Mouse (Mus musculus) midbrain, embryonic 13.5 days (tissue): ENCODE data around the gene Fam227a. TPM values are rescaled to one million over a fixed set of nuclear protein-coding genes. Genes with fewer than 3 reads are reported as not detected.

Experiments used
- ATAC-seq: fragments of 200-750 bp; cut with Nextera tagmentation; 2 replicates; pipeline ENCODE4 v1.8.0; 2017; ENCODE audit warnings: mild to moderate bottlenecking, moderate TSS enrichment, moderate library complexity
- H3K27ac ChIP-seq: fragments of 300-500 bp; sonication (generic); 2 replicates; pipeline ENCODE4 v1.5.1; 2015; ENCODE audit warnings: inconsistent platforms, mild to moderate bottlenecking, moderate library complexity
- H3K27me3 ChIP-seq: fragments of 300-500 bp; sonication (generic); 2 replicates; pipeline ENCODE4 v1.6.1; 2015; ENCODE audit warnings: mild to moderate bottlenecking, inconsistent platforms
- H3K36me3 ChIP-seq: fragments of 300-500 bp; sonication (generic); 2 replicates; pipeline ENCODE4 v1.6.1; 2015; ENCODE audit warnings: mild to moderate bottlenecking, inconsistent platforms
- H3K4me1 ChIP-seq: fragments of 300-500 bp; sonication (generic); replicated peaks from 2 replicates; pipeline ENCODE4 v1.6.1; 2015; ENCODE audit warnings: inconsistent platforms
- H3K4me2 ChIP-seq: fragments of 300-500 bp; sonication (generic); replicated peaks from 2 replicates; pipeline ENCODE4 v1.6.1; 2015; ENCODE audit warnings: moderate library complexity, mild to moderate bottlenecking, inconsistent platforms
- H3K4me3 ChIP-seq: fragments of 300-500 bp; sonication (generic); replicated peaks from 2 replicates; pipeline ENCODE4 v1.5.1; 2015; ENCODE audit warnings: mild to moderate bottlenecking, inconsistent platforms
- H3K9ac ChIP-seq: fragments of 300-500 bp; sonication (generic); replicated peaks from 2 replicates; pipeline ENCODE4 v1.6.1; 2015; ENCODE audit warnings: mild to moderate bottlenecking, inconsistent platforms
- H3K9me3 ChIP-seq: fragments of 300-500 bp; sonication (generic); 2 replicates; pipeline ENCODE4 v1.6.1; 2016; ENCODE audit warnings: mild to moderate bottlenecking, inconsistent platforms
- WGBS: fragments of 180-500 bp; shearing (Covaris S2); methylation state at CpG from one replicate; pipeline ENCODE4 v1.1.7; 2015; 5-methylcytosine and 5-hydroxymethylcytosine counted together
- polyA plus RNA-seq: library from polyadenylated mRNA; unstranded; fragments of >200 nt; fragmentation: Nextera tagmentation; extraction: Ambion mirVana; gene quantifications from 2 replicates; pipeline ENCODE4 v1.2.1, GENCODE M21; 2015

Fam227a gene
- polyA plus RNA-seq, 1 experiment from 2014 or later: 6.9 TPM

DNA sequence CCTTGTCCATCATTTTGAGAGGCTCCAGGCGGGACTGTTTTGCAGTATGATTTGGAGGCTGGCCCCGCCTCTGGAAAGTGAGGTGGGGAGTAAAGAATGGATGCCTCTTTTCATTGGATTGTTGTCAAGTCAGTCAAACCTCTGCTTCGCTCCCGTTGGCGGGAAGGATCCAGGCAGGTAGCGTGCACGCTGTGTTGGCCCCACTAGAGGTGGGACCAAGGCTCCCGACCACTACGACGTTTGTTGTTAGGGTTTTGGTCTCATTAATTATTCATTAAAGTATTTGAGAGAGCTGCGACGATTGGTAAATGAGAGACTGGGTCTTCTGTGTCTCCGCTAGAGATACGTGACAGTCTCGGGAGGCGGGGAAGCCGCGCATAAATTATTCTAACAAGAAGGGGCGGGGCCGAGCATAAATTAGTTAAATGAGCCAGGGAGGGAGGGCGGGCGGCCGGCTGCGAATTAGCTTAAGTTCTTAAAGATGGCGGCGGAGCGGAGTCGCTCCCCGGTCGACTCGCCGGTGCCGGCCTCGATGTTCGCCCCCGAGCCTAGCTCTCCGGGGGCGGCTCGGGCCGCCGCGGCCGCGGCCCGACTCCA lies 31.8 kb upstream of the Fam227a start, which contains the start of gene Gtpbp1:
TSS of gene Gtpbp1 (plus strand) at position 420 of the 597 bp plus-strand sequence.
- H3K27ac ChIP-seq: peak within 1 kb of the TSS; percentile 91
- peaks cover 10% of the 10 kb centered on the region for H3K36me3 ChIP-seq
- ATAC-seq: peak; percentile 98
- peak within 1 kb of the TSS; percentile 99 for H3K4me2 ChIP-seq
- 0% methylated on average over 45 of the region's 45 CpGs for WGBS
- H3K4me1 ChIP-seq: peaks cover 59% of the 10 kb centered on the region
- no peaks in the 10 kb centered on the region for H3K9me3 ChIP-seq
- H3K9ac ChIP-seq: peak within 1 kb of the TSS; percentile 91
- H3K4me3 ChIP-seq: peak within 1 kb of the TSS; percentile 90
- no peaks in the 10 kb centered on the region for H3K27me3 ChIP-seq

DNA sequence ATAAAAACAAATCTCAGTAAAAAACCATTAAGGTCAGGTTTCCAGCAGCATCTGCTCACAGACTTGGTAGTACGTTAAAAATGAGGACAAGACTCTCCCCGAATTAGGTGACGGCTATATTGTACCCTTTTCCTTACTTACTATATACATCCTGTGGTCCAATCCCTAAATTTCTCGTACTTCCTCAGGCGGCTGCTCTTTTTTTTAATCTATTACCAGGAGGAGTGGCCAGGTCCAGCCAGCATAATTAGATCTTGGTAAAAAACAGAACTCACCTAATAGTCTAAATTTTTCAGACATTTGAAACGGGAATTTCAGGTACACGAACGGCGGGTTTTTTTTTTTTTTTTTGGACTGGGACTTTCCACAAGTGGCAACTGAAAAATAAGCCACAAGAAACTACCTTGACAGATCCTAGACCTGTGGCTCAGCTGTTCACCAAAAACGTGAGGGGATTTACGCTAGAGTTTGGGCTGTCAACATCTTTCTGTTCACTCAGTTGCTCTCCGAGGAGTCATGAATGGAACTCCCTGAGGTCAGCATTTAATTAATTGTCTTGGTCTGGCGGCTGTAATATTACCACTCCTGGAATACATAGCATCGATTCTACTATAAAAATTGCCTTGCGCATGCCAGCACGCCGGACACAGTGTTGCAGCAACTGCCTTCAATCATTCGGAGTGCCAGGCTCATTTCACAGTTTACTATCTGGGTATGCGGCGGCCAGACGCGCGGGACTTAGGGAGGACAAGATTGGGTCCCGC lies 31.1 kb upstream of the Fam227a start:
- H3K27me3 ChIP-seq: no peaks in the 10 kb centered on the region
- peak overlapping the region; percentile 66 for H3K27ac ChIP-seq
- no peak overlapping the region for H3K9ac ChIP-seq
- peak overlapping the region; percentile 62 for H3K4me2 ChIP-seq
- 16% methylated on average over 24 of the region's 24 CpGs for WGBS
- H3K4me1 ChIP-seq: peaks cover 66% of the 10 kb centered on the region
- no peaks in the 10 kb centered on the region for H3K9me3 ChIP-seq
- peak overlapping the region; percentile 90 for H3K4me3 ChIP-seq
- ATAC-seq: no peak
- peaks cover 8% of the 10 kb centered on the region for H3K36me3 ChIP-seq

DNA sequence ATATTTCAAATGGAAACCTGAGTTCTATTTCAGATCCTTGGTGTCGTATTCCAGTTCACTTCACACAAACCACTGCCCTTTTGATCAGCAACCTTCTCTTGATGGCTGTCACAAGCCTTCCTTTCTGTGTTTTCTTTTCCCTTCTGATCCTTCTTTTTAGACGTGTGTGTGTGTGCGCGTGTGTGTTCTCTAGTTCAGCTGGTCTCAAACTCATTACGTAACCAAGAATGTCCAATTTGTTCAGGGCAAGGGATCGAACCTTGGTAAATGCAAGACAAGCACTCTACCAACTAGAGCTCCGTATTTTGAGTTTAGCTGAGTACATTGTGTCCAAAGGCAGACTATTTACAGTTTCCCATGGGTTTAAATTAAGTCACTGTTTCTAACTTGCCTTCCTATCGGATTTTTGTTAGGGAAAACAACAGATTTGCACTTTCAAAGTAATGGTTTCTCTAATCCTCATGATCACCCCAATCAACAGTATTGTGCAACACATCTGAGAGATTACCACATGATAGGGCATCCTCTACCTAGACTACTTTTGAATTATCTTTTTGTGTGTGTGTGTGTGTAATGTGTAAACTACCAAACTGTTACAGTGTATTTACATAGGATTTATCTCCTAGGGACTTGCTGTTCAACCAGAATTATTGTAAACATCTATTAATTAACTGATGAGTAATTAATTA lies 29.7 kb upstream of the Fam227a start:
- Histone ChIP-seq H3K27me3 (no peaks in the 10 kb centered on the region), H3K9me3 (no peaks in the 10 kb centered on the region), H3K36me3 (no peaks in the 10 kb centered on the region), H3K4me2 (peak overlapping the region; percentile 88), H3K4me3 (peak overlapping the region; percentile 94), H3K4me1 (peaks cover 70% of the 10 kb centered on the region), H3K9ac (peak overlapping the region; percentile 96), H3K27ac (peak overlapping the region; percentile 95)
- no peak for ATAC-seq
- WGBS: 4% methylated on average over 8 of the region's 8 CpGs

DNA sequence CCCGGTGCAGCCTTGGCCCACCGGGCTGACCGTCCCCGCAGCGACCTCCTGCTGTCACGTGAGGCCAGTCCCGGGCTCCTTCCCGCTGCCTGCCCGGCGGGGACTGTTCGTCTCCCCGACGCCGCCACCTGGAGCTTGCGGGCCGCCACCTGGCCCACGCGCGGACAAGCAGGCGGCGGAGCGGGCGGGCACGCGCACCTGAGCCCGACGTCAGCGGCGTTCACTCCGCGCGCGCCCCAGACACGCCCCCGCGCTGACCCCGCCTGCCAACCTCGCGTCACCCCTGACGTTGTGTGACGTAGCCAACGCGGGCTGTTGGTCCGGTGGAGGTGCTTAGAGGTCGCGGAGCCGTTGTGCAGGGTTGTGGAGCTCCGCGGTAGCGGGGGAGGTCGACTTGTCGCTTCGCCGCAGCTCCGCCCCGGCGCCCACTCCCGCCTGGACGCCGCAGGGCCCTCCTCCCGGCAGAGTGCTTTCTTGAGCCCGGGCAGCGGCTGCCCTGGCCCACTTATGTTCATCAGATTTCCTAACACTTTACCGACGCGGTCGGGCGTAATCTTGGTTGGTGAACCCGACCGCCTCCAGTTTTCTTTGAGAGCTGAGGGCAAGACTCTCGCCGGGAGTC lies 29.0 kb upstream of the Fam227a start, which contains the start of gene Josd1:
TSS of gene Josd1 (minus strand) at position 274 of the 622 bp plus-strand sequence.
- H3K27me3 ChIP-seq: no peaks in the 10 kb centered on the region
- WGBS: under 1% methylated on average over 64 of the region's 72 CpGs
- H3K36me3 ChIP-seq: no peaks in the 10 kb centered on the region
- H3K4me1 ChIP-seq: peaks cover 70% of the 10 kb centered on the region
- peak within 1 kb of the TSS; percentile 95 for H3K27ac ChIP-seq
- H3K4me2 ChIP-seq: peak within 1 kb of the TSS; percentile 88
- peak within 1 kb of the TSS; percentile 96 for H3K9ac ChIP-seq
- no peaks in the 10 kb centered on the region for H3K9me3 ChIP-seq
- peak within 1 kb of the TSS; percentile 94 for H3K4me3 ChIP-seq
- peak; percentile 48 for ATAC-seq

DNA sequence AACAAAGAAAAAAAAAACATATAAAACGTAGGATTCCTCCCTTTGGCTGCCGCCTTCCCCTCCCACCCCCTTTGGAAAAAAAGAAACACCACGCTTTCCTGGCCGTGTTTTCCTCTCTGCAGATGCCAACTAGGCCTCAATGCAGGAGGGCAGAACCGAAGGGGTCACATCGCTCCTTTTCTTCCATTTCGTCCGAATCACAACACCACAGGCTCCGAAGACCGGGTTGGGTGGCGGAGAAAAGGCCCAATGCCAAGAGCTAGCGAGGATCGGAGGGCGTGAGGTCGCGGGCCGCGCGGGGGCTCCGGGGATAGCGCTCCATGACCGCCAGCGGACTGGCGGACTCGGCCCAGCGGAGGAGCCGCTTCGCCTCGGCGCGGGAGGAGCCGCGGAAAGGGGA lies 28.4 kb upstream of the Fam227a start:
- Histone ChIP-seq H3K27me3 (no peaks in the 10 kb centered on the region), H3K9ac (peak overlapping the region; percentile 96), H3K4me3 (peak overlapping the region; percentile 94), H3K4me1 (peaks cover 70% of the 10 kb centered on the region), H3K4me2 (peak overlapping the region; percentile 88), H3K27ac (peak overlapping the region; percentile 95), H3K36me3 (no peaks in the 10 kb centered on the region), H3K9me3 (no peaks in the 10 kb centered on the region)
- ATAC-seq: no peak
- under 1% methylated on average over 27 of the region's 33 CpGs for WGBS

DNA sequence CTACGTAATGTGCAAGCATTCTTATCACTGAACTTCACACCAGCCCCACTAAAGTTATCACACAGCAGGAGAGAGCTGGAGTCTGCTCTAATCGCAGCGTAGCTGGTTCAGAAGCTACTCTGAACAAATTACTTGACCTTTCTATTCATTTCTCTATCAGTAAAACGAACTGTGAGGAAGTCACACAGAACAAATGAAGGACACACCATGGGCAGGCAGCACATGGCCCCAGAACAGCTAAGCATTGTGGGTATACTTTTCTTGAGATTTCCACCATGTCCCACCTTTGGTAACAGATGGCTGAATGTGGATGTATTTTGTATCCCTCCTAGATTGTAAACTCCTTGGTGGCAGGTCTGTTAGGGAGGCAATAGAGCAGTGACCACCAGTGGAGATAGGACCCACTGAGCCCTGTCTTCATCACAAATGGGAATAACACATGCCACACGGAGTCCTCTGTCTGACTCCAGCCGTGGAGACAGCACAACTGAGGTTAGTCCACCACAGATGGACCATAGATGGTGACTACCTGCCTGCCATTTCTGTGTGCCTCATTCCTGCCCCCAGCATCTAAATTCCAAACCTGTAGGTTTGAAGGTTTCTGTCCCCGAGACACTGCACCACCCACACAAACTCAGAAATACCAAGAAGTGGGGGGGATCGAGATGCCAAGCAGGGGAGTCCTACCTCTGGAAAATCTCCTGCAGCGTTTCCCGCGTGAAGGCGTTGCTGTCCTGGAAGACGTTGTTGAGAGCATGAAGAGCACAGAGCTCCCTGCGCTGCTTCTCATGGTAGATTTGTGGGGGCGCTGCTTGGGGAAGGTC lies 27.5 kb upstream of the Fam227a start:
- H3K4me1 ChIP-seq: peaks cover 65% of the 10 kb centered on the region
- 18% methylated on average over 15 of the region's 15 CpGs for WGBS
- H3K27me3 ChIP-seq: no peaks in the 10 kb centered on the region
- ATAC-seq: no peak
- no peak overlapping the region for H3K27ac ChIP-seq
- H3K4me2 ChIP-seq: peak overlapping the region; percentile 88
- H3K9me3 ChIP-seq: no peaks in the 10 kb centered on the region
- peak overlapping the region; percentile 96 for H3K9ac ChIP-seq
- peak overlapping the region; percentile 94 for H3K4me3 ChIP-seq
- H3K36me3 ChIP-seq: no peaks in the 10 kb centered on the region

DNA sequence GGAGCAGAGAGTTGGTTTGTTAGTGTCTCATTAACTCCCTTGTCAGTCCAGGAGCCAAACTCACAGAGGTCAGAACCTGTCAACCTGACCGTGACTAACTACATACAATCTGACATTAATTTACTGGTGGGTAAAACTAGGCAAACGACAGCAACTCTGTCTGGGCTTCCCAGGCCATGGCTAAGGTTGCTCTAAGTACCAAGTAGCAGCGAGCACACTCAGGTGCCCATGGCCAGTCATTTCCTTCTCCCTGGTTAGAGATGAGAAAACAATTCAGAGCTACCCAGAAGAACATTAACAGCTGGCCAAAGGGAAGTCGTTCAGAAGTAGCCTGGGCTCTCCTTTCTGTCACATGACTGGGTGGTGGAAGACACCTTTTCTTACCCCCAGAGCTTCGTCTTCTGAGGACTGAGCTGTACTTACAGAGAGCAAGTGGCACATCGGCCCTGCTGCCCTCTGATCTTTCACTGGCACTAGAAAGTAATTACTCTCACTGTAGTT lies 26.4 kb upstream of the Fam227a start:
- Histone ChIP-seq H3K27me3 (no peaks in the 10 kb centered on the region), H3K4me2 (peak overlapping the region; percentile 88), H3K9me3 (no peaks in the 10 kb centered on the region), H3K27ac (no peak overlapping the region), H3K36me3 (no peaks in the 10 kb centered on the region), H3K4me1 (peaks cover 69% of the 10 kb centered on the region), H3K4me3 (peak overlapping the region; percentile 94), H3K9ac (peak overlapping the region; percentile 96)
- no peak for ATAC-seq
- 59% methylated on average over 6 of the region's 6 CpGs for WGBS

DNA sequence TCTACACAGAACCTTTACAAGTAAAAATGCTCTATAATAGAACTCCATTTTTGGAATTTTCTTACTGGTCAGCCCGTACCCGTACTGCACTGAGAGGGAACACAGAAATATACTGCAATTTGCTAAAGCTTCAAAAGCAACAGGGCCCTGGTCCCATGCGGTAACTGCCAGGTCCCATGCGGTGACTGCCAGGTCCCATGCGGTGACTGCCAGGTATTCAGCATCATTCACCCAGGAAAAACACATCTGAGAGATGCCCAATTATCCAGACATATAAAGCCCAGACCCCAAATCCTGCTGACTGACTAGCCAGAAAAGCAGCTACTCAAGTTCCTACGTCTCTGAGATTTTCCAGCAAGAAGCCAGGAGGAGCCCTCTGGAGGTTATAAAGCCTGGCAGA lies 25.9 kb upstream of the Fam227a start:
- no peaks in the 10 kb centered on the region for H3K9me3 ChIP-seq
- no peaks in the 10 kb centered on the region for H3K27me3 ChIP-seq
- no peaks in the 10 kb centered on the region; the same call in 1 of the 2 replicates for H3K36me3 ChIP-seq
- H3K4me2 ChIP-seq: peak overlapping the region; percentile 88
- H3K27ac ChIP-seq: no peak overlapping the region
- no peak for ATAC-seq
- peak overlapping the region; percentile 96 for H3K9ac ChIP-seq
- peak overlapping the region; percentile 94 for H3K4me3 ChIP-seq
- 84% methylated on average over 6 of the region's 6 CpGs for WGBS
- peaks cover 65% of the 10 kb centered on the region for H3K4me1 ChIP-seq

DNA sequence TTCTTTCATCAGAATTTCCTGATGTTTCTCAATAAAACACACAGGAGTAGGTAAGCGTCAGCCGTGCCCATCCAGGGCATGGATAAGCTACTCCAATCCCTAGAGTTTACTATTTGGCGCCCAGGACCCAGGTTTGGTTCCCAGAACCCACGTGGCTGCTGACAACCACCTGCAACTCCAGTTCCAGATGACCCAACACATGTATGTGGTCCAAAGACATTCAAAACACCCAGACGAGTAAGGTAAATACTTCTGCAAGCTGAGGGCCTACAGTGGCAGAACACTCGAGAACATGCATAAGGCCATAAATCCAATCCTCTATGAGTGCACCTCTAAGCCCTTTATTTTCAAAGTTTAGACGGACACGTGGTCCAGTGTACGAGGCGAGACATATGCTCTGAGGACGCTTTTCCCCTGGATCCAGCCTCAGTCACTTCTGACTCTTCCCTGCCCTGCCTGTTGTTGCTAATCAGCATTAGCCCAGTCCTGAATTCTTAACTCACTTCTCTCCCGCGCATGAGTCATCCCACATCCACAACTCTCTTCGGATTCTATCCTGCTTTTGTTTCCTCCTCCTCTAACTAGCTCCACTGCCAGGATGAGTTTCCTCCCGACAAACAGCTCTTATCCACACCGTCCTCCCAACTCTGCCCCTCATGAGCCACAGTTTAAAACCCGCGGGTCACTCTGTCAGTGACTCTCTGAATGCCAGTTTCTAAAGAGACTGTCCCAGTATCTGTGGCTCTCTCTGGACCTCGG lies 25.1 kb upstream of the Fam227a start:
- ATAC-seq: no peak
- H3K4me3 ChIP-seq: peak overlapping the region; percentile 94
- H3K4me1 ChIP-seq: peaks cover 62% of the 10 kb centered on the region
- H3K36me3 ChIP-seq: no peaks in the 10 kb centered on the region; the same call in 1 of the 2 replicates
- H3K4me2 ChIP-seq: peak overlapping the region; percentile 88
- WGBS: 80% methylated on average over 19 of the region's 19 CpGs
- H3K27me3 ChIP-seq: no peaks in the 10 kb centered on the region
- no peak overlapping the region for H3K27ac ChIP-seq
- H3K9me3 ChIP-seq: no peaks in the 10 kb centered on the region
- peak overlapping the region; percentile 96 for H3K9ac ChIP-seq

DNA sequence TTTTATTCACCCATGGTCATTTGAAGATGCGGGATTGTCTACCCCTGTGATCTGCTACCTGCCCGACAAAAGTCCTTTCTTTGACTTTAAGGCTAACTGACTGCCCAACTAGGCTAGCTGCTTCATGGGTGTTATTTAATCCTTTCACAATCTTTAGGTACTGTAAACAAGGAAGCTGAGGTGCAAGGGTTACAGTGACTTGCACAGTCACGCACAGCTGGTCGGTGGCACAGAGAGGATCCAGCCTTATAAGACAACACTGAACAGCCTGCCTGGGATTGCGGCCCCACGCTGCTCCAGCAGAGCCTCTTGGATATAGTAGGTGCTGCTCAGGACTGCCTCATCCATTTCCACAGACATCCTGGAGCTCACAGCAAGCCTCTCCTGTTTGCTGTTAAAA lies 24.4 kb upstream of the Fam227a start:
- Histone ChIP-seq H3K4me2 (peak overlapping the region; percentile 88; the same call in 1 of the 2 replicates), H3K4me1 (peaks cover 57% of the 10 kb centered on the region), H3K9ac (peak overlapping the region; percentile 96; the same call in 1 of the 2 replicates), H3K27me3 (no peaks in the 10 kb centered on the region), H3K27ac (no peak overlapping the region), H3K9me3 (no peaks in the 10 kb centered on the region), H3K36me3 (no peaks in the 10 kb centered on the region; the same call in 1 of the 2 replicates), H3K4me3 (no peak overlapping the region)
- ATAC-seq: no peak
- WGBS: 90% methylated on average over 6 of the region's 6 CpGs
